ENCODE assay signal across 8 mouse cellular contexts in genomic region chr11:118289999-118290889, GRCm38 (mm10). TPM values are rescaled to one million over a fixed set of nuclear protein-coding genes. Genes with fewer than 3 reads are reported as not detected.
A peak's percentile ranks its signal among the peaks of the same experiment; 100 is the strongest.
DNase-seq lines count a peak whose midpoint lies in the region; ATAC-seq lines count a peak whose summit lies in the region.

TSS of gene Usp36 (minus strand) at chr11:118290244.

- intact Hi-C loops in gastrocnemius, postnatal 14 days (cut with DNase I; ENCODE audit: low total_unique reads): no loop called here
- intact Hi-C loops in left cerebral cortex, postnatal 10 days (cut with DNase I): no loop called here

- ATAC-seq in inflammation-experienced regulatory T-cells, adult 6 months: peak; percentile 96
- ATAC-seq in megakaryocyte-erythroid progenitor cell, adult 5-6 weeks (replicated peaks; ENCODE audit: low FRiP score, low TSS enrichment, poor library complexity, severe bottlenecking): peak; percentile 97

- DNase-seq in adrenal gland, adult (ENCODE audit: inconsistent age in 2 of 2, low spot score in 1 of 2): peak; percentile 100
- peak; percentile 100 for DNase-seq in embryo, embryonic 10.5 days (ENCODE audit: low spot score)
- DNase-seq in gastrocnemius, postnatal 14 days: peak; percentile 100
- DNase-seq in left cerebral cortex, postnatal 10 days (ENCODE audit: extremely low spot score in 1 of 2, low spot score in 2 of 2): peak; percentile 100
- peak; percentile 100 for DNase-seq in right cerebral cortex, postnatal 25 days
- DNase-seq in urinary bladder, postnatal 4 days (ENCODE audit: low spot score in 2 of 2): peak; percentile 100

RNA-seq across cellular contexts. Expression of gene Usp36, which starts in this region (rescaled TPM):
- total RNA-seq in gastrocnemius, postnatal 14 days (2021): 1 to 10 TPM; 9.8 TPM
- polyA plus RNA-seq in inflammation-experienced regulatory T-cells, adult 6 months (2017; shearing (Covaris generic)): 10 to 100 TPM; 14.3 to 24.4 (median 22.5) TPM
- 10 to 100 TPM; 24.9 to 27.4 TPM for total RNA-seq in left cerebral cortex, postnatal 10 days (2021)
- 39.5 and 44.6 TPM in 2 replicates for total RNA-seq in megakaryocyte-erythroid progenitor cell, adult 5-6 weeks (2014; fragmentation: Nextera tagmentation)
- total RNA-seq in megakaryocyte-erythroid progenitor cell, adult 5-6 weeks (2017): 16.6 and 17.1 TPM in 2 replicates

Comparison
In these comparisons a context has a peak if more than half of its experiments do, and no peak if none do; other contexts are left out.
1. Peak in every context shown above with its lines: DNase-seq and ATAC-seq.